Mouse (Mus musculus) gastrocnemius, postnatal 25 days (tissue): ENCODE measurements at regions not wholly inside any gene's neighbourhood (a gene's known extent, or its start where the extent isn't known, plus 50 kb on each side); places are given as distances from the start of the nearest gene placed in this dataset.

ENCODE experiments used
- DNase-seq: peaks from one replicate; pipeline ENCODE4 v3.0.0; 2022

DNA sequence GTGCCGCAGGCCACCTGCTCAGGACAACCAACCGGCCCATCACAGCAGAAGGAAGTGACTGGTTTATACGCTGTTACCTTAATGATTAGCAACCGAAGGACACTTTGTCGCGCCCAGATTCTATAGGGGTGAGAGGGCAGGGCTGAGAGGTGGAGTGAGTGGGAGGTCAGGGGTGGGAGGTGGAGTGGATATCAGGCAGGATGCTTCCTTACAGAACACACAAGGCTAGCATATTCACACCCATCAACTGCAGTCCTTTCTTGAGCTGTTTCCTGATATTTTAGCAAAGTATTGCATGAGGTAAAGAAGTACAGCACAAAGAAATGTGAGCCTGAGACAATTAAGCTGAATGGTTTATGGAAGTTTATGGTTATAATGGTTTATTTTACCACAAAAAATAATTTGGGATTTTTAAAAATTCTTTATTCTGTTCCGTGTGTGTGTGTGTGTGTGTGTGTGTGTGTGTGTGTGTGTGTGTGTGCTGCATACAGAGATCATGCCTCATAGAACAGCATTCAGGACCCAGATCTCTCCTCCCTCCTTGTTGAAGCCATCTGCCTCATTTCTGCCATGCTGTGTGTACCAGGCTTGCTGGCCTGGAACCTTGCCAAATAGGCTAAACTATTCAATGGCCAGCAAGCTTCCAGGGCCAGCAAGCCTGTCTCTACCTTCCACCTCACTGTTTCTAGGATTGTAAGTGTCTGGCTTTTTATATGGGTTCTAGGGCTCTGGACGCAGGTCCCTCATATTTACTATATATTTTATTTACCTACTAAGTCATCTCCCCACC lies 190.5 kb downstream of the Prkcq start:
- no peak for DNase-seq

DNA sequence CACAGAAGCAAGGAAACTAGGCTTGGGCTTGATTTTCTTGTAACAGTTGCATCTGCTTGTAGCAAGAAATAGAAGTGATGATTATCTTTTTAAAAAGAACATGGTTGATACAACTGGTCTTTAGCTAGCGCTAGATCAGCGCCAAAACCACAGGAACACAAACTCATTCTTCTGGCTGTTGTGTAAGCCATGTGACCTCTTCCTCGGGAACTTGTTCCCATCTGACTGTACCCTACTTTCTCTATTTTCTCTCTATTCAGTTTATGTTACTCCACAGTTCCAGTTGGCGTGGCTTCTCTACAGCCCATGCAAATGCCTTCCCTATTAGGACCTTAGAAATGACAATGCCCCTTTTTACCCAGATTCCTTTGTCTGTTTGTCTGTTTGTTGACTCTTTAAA lies 187.4 kb downstream of the Prkcq start:
- no peak for DNase-seq

DNA sequence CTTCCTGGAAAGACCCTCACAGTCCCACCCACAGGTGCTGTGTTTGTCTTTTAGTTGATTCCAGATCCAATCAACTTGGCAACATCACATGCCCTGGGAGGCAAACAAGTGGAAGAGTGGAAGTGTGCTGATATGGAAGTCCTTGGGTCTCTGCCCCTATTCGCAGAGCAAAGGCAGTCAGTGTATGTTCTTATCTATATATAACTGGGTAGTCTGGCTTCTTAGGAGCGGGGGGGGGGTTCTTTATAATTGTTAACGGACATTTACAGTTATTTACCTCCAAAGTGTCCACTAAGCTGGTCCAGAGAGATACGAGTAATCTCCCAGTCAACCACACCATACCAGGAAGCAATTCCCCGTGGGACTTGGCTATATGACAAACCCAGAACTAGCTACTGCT lies 184.8 kb downstream of the Prkcq start:
- DNase-seq: no peak

DNA sequence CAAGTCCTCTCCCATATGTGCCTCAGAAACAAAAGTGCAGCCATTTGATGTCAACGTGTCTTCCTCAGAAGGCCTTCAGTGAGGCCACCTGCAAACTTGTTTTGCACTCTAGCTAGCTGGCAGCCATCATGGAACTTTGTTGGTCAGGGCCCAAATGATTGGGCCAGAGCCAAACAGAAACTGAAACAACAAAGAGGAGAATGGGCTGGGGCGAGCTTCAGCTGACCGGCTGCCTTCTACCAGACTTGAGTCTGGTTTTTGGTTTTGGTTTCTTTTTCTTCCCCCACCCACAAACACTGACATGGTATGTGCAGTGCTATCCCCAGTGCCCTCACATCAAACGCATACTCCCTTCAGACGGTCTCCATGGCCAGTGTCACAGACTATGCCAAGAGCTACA lies 183.7 kb downstream of the Prkcq start:
- no peak for DNase-seq
